Mouse (Mus musculus) midbrain, embryonic 14.5 days (tissue): ENCODE measurements at regions not wholly inside any gene's neighbourhood (a gene's known extent, or its start where the extent isn't known, plus 50 kb on each side); places are given as distances from the start of the nearest gene placed in this dataset.

Source experiments
- ATAC-seq: fragments of 200-750 bp; cut with Nextera tagmentation; 2 replicates; pipeline ENCODE4 v1.8.0; 2017; ENCODE audit warnings: moderate number of reproducible peaks, moderate library complexity; ENCODE audit not compliant: low FRiP score, low TSS enrichment
- DNase-seq: peaks from one replicate; pipeline ENCODE4 v3.0.0-alpha.2; 2015
- H3K27ac ChIP-seq: fragments of 300-500 bp; sonication (generic); replicated peaks from 2 replicates; pipeline ENCODE4 v1.5.1; 2014; ENCODE audit warnings: mild to moderate bottlenecking, low read depth, low read length, moderate library complexity
- H3K27me3 ChIP-seq: fragments of 300-500 bp; sonication (generic); 2 replicates; pipeline ENCODE4 v1.6.1; 2014; ENCODE audit warnings: low read length, control low read depth, mixed read lengths; ENCODE audit not compliant: control insufficient read depth, insufficient read depth
- H3K36me3 ChIP-seq: fragments of 300-500 bp; sonication (generic); 2 replicates; pipeline ENCODE4 v1.6.1; 2014; ENCODE audit warnings: low read length, control low read depth; ENCODE audit not compliant: control insufficient read depth, insufficient read depth
- H3K4me1 ChIP-seq: fragments of 300-500 bp; sonication (generic); 2 replicates; pipeline ENCODE4 v1.6.1; 2014; ENCODE audit warnings: mild to moderate bottlenecking, antibody characterized with exemption, low read length, control low read depth; ENCODE audit not compliant: control insufficient read depth, insufficient read depth
- H3K4me2 ChIP-seq: fragments of 300-500 bp; sonication (generic); 2 replicates; pipeline ENCODE4 v1.6.1; 2014; ENCODE audit warnings: mild to moderate bottlenecking, low read length, moderate library complexity
- H3K4me3 ChIP-seq: fragments of 300-500 bp; sonication (generic); replicated peaks from 2 replicates; pipeline ENCODE4 v1.5.1; 2014; ENCODE audit warnings: low read depth, low read length
- H3K9ac ChIP-seq: fragments of 300-500 bp; sonication (generic); replicated peaks from 2 replicates; pipeline ENCODE4 v1.6.1; 2014; ENCODE audit warnings: mild to moderate bottlenecking, low read length, moderate library complexity
- H3K9me3 ChIP-seq: fragments of 300-500 bp; sonication (generic); 2 replicates; pipeline ENCODE4 v1.6.1; 2016; ENCODE audit warnings: low read length, control low read depth, mixed read lengths; ENCODE audit not compliant: control insufficient read depth
- WGBS: fragments of 180-500 bp; shearing (Covaris S2); extraction: QIAGEN DNeasy Blood & Tissue Kit; methylation state at CpG from one replicate; pipeline ENCODE4 v1.1.7; 2014; 5-methylcytosine and 5-hydroxymethylcytosine counted together

DNA sequence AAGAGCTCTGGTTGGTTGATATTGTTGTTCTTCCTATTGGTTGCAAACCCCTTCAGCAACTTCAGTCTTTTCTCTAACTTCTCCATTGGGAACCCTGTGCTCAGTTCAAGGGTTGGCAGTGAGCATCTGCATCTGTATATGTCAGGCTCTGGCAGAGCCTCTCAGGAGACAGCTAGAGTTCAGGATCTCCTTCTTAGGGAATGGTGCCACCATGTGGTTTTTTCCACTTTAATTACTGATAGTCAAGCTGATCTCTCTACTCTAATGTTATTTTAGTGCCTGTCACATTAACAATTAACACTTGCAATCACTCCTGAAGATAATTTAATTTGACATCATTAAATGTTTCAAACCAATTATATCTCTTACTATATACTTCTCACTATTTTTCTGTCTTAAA, 550.4 kb downstream of the Gm597 start:
- ATAC-seq = no peak
- Histone ChIP-seq H3K27me3 (no peaks in the 10 kb centered on the region), H3K4me2 (no peak overlapping the region), H3K4me3 (no peak overlapping the region), H3K9me3 (no peaks in the 10 kb centered on the region), H3K9ac (no peak overlapping the region), H3K36me3 (no peaks in the 10 kb centered on the region), H3K4me1 (no peaks in the 10 kb centered on the region), H3K27ac (no peak overlapping the region)
- DNase-seq = peak; percentile 14

DNA sequence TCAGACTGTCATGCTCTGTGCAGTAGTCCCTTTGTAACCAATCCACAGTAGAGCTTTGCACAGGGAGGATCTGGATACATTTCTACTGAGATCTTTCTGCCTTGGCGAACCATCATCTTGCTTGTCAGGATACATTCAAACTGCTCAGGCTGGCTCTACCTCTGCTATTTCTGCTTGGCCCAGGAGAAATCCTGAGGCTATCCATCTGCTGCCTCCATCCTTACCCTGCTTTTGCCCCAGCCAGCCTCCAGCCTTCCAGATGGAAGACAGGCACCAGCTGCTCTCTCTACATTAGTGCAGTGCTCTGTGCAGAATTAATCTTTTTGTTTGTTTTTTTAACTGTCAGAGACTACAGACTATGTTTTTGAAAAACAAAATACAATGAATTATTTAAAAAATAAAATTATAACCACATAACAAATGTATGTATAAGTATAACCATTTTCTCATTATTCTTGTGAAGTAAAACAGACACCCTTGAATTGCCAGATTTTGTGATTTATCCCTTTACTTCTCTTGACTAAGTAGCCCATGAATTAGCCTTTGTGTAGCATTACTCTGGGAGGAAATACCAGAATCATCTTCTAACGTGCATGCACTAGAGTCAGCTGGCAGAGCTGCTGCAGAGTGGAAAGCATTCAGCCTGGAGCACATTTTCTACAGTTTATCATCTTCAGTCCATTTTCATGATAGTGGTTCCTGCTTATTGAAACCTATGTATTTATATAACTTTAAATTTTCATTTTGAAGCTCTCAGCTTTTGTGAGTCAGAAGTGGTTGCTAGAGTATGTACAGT, 565.6 kb downstream of the Gm597 start:
- no peaks in the 10 kb centered on the region for H3K4me1 ChIP-seq
- ATAC-seq = peak; percentile 68; the same call in 1 of the 2 replicates
- WGBS = 58% methylated on average over 2 of the region's 2 CpGs
- no peak overlapping the region for H3K27ac ChIP-seq
- no peaks in the 10 kb centered on the region for H3K9me3 ChIP-seq
- no peak overlapping the region for H3K4me2 ChIP-seq
- H3K36me3 ChIP-seq = no peaks in the 10 kb centered on the region
- H3K9ac ChIP-seq = no peak overlapping the region
- peak; percentile 31 for DNase-seq
- H3K4me3 ChIP-seq = no peak overlapping the region
- no peaks in the 10 kb centered on the region for H3K27me3 ChIP-seq
